Mouse (Mus musculus) ES-Bruce4 (cell line): Measurements from ENCODE around the gene Pcbp3.

ENCODE experiments used
- CTCF ChIP-seq: IDR thresholded peaks from one replicate; pipeline ENCODE4 v1.8.1; 2011; ENCODE audit warnings: low read depth, low read length
- EP300 ChIP-seq: IDR thresholded peaks from 2 replicates; pipeline ENCODE4 v1.6.1; 2011; ENCODE audit warnings: low read depth, low read length; ENCODE audit not compliant: insufficient read depth
- POLR2A ChIP-seq: IDR thresholded peaks from one replicate; pipeline ENCODE4 v1.8.1; 2011; ENCODE audit warnings: low read length; ENCODE audit not compliant: insufficient read depth

GRCm38 (mm10) chr10:76736764-76737163, 224.9 kb downstream of the Pcbp3 start:
- TF ChIP-seq CTCF (no peak), POLR2A (no peak), EP300 (no peak)
